Mouse (Mus musculus): Measurements from ENCODE around the gene Ubald2.

- TF ChIP-seq CTCF (IDR thresholded peaks at IDR 0.05; ENCODE audit: low read depth, low read length) (no peak), POLR2A (IDR thresholded peaks at IDR 0.05; ENCODE audit: extremely low read depth, insufficient read depth, low read length) (no peak)
Measured at GRCm38 (mm10) chr11:116478978-116479377, 45.1 kb downstream of the Ubald2 start.
